Mouse (Mus musculus) limb, embryonic 12.5 days (tissue): ENCODE data around the gene Zfp458. TPM values are rescaled to one million over a fixed set of nuclear protein-coding genes. Genes with fewer than 3 reads are reported as not detected.
"Not testable (repeated sequence)": the region's sequence is repeated elsewhere in the genome, so short reads cannot be mapped to it uniquely, and the experiment has no call there.

ENCODE experiments used
- ATAC-seq: fragments of 200-750 bp; cut with Nextera tagmentation; 2 replicates; pipeline ENCODE4 v1.8.0; 2017; ENCODE audit warnings: low read depth, moderate TSS enrichment; ENCODE audit not compliant: insufficient number of reproducible peaks, insufficient read depth, low FRiP score, low TSS enrichment
- H3K27ac ChIP-seq: fragments of 300-500 bp; sonication (generic); 2 replicates; pipeline ENCODE4 v1.5.1; 2016; ENCODE audit warnings: mild to moderate bottlenecking, moderate library complexity
- H3K27me3 ChIP-seq: fragments of 300-500 bp; sonication (generic); 2 replicates; pipeline ENCODE4 v1.6.1; 2016; ENCODE audit warnings: mild to moderate bottlenecking, moderate library complexity
- H3K36me3 ChIP-seq: fragments of 300-500 bp; sonication (generic); 2 replicates; pipeline ENCODE4 v1.6.1; 2016; ENCODE audit warnings: mild to moderate bottlenecking, moderate library complexity
- H3K4me1 ChIP-seq: fragments of 300-500 bp; sonication (generic); replicated peaks from 2 replicates; pipeline ENCODE4 v1.6.1; 2016
- H3K4me2 ChIP-seq: fragments of 300-500 bp; sonication (generic); 2 replicates; pipeline ENCODE4 v1.6.1; 2016; ENCODE audit warnings: mild to moderate bottlenecking, moderate library complexity
- H3K4me3 ChIP-seq: fragments of 300-500 bp; sonication (generic); replicated peaks from 2 replicates; pipeline ENCODE4 v1.5.1; 2016; ENCODE audit warnings: mild to moderate bottlenecking
- H3K9ac ChIP-seq: fragments of 300-500 bp; sonication (generic); replicated peaks from 2 replicates; pipeline ENCODE4 v1.6.1; 2016; ENCODE audit warnings: mild to moderate bottlenecking, moderate library complexity
- H3K9me3 ChIP-seq: fragments of 300-500 bp; sonication (generic); 2 replicates; pipeline ENCODE4 v1.6.1; 2016; ENCODE audit warnings: mild to moderate bottlenecking, moderate library complexity
- WGBS: fragments of 180-500 bp; shearing (Covaris S2); methylation state at CpG from one replicate; pipeline ENCODE4 v1.1.7; 2016; 5-methylcytosine and 5-hydroxymethylcytosine counted together
- polyA plus RNA-seq: library from polyadenylated mRNA; unstranded; fragments of >200 nt; fragmentation: Nextera tagmentation; extraction: Ambion mirVana; gene quantifications from 2 replicates; pipeline ENCODE4 v1.2.1, GENCODE M21; 2016

Zfp458 gene
- 1.5 and 2.0 TPM in 2 replicates for polyA plus RNA-seq

DNA sequence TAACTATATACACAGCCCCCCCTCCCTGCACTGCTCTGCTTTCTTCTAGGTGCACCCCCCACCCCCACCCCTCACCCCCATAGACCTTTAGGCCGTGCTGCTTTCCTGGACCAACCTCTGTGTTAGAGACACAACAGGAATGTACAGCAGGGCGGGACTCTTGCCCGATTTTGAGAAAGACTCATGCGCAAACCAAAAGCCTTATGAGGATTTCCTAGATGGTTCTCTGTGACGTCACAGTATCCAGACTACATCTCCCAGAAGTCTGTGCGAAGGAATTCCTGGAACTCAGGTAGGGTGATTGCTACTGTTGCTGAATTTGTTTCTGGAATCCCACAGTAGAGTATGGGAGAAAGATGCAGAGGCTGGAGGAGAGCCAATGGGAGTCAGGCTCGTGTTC, at the start of gene Zfp458:
TSS of gene Zfp458 (minus strand) at position 153 of the 400 bp plus-strand sequence.
- no peak within 1 kb of the TSS for H3K9ac ChIP-seq
- no peak within 1 kb of the TSS for H3K4me3 ChIP-seq
- H3K4me2 ChIP-seq = peak within 1 kb of the TSS; percentile 37
- WGBS = 46% methylated on average over 7 of the region's 7 CpGs
- H3K36me3 ChIP-seq = no peaks in the 10 kb centered on the region
- ATAC-seq = no peak
- no peaks in the 10 kb centered on the region for H3K4me1 ChIP-seq
- H3K27ac ChIP-seq = no peak within 1 kb of the TSS
- H3K27me3 ChIP-seq = no peaks in the 10 kb centered on the region
- H3K9me3 ChIP-seq = no peaks in the 10 kb centered on the region

DNA sequence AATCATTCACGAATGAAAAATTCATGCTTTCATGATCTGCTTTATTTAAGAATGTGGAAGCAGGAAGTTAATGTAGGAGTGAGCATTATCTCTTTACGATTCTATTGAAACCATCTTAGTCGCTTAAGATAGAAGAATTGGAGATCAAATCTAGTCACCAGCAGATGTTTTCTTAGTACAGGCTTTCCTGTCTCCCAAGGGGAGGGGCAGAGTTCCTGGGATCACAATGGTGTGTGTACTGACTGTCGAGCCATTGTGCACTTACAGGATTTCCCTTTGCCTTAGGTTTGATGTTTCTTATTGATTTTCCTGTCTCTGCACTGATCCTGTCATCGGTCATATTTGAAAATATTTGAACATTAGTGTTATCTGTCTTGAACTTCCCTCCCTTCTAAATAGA, 28.5 kb upstream of the Zfp458 start:
- no peaks in the 10 kb centered on the region for H3K27me3 ChIP-seq
- H3K4me2 ChIP-seq = peak overlapping the region; percentile 91
- peaks cover 1% of the 10 kb centered on the region; the same call in 1 of the 2 replicates for H3K9me3 ChIP-seq
- peak overlapping the region; percentile 75; the same call in 1 of the 2 replicates for H3K9ac ChIP-seq
- ATAC-seq = peak; percentile 46; the same call in 1 of the 2 replicates
- peaks cover 6% of the 10 kb centered on the region; the same call in 1 of the 2 replicates for H3K4me1 ChIP-seq
- 45% methylated on average over 5 of the region's 5 CpGs for WGBS
- peak overlapping the region; percentile 68 for H3K4me3 ChIP-seq
- H3K36me3 ChIP-seq = no peaks in the 10 kb centered on the region
- no peak overlapping the region for H3K27ac ChIP-seq

DNA sequence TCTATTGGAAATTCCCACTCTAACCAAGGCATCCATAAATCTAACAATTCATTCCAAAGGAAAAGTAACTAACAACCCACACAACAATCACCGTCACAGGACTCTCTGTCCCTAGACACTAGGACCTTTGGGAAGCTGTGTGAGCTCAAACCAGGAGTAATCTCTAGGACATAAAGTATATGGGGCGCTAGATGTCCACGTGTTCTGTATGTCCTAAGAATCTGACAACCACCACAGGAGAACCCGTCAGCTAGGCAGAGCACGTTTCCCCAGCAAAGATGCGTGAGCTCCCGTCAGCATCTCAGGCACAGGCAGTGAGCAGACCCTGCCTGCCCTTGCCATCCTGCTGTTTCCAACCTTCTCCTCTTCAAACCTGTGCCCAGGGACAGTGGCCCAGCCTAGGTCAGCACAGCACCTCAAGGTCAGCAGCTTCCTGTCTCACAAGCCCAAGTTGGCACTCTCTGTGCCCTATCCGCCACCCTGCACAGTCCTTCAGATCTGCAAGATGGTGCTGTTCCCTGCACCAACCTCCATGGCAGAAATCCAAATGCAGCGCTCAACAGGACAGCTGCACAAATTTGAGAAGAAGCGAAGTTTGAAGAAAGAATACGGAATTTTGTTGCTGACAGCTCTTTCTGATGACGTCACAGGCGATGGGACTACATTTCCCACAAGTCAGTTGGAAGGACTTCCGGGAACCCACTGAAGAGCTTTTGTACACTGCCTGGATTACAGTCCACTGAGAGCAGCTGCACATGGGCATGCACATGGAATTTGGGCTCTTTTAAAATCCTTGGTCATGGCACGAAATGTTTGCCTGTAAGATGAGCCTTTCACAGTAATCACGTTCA, 27.8 kb upstream of the Zfp458 start, which contains the start of gene Zfp457:
TSS of gene Zfp457 (minus strand) at position 664 of the 851 bp plus-strand sequence.
- peak; percentile 96 for ATAC-seq
- H3K9ac ChIP-seq = peak within 1 kb of the TSS; percentile 75
- 12% methylated on average over 16 of the region's 16 CpGs for WGBS
- peak within 1 kb of the TSS; percentile 91 for H3K4me2 ChIP-seq
- H3K27me3 ChIP-seq = no peaks in the 10 kb centered on the region
- no peak within 1 kb of the TSS for H3K27ac ChIP-seq
- H3K9me3 ChIP-seq = no peaks in the 10 kb centered on the region
- H3K36me3 ChIP-seq = no peaks in the 10 kb centered on the region
- peak within 1 kb of the TSS; percentile 68 for H3K4me3 ChIP-seq
- peaks cover 6% of the 10 kb centered on the region; the same call in 1 of the 2 replicates for H3K4me1 ChIP-seq

DNA sequence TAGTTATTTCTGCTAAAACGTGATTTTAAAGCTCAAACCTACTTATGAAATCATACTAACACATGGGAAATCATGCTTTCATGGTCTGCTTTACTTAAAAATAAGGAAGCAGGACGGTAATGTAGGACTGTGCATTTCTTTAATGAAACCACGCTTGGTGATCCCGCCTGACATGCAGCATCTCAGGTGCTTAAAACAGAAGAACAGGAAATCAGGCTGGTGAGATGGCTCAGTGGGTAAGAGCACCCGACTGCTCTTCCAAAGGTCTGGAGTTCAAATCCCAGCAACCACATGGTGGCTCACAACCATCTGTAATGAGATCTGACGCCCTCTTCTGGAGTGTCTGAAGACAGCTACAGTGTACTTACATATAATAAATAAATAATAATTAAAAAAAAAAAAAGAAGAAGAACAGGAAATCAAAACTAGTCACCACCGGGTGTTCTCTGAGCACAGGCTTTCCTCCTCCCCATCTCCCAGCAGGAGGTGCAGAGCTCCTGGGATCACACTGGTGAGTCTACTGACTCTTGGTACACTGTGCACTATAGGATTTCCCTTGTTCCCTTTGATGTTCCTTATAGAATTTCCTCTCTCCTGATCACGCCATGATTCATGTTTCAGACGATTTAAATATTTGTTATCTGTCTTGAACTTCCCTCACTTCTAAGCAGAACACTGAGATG, 8.7 kb downstream of the Zfp458 start:
- not testable (repeated sequence) for H3K27ac ChIP-seq, H3K36me3 ChIP-seq, H3K27me3 ChIP-seq, H3K4me1 ChIP-seq
- Histone ChIP-seq H3K4me3 (peak overlapping the region; percentile 73), H3K9ac (peak overlapping the region; percentile 71; the same call in 1 of the 2 replicates), H3K9me3 (peaks cover 10% of the 10 kb centered on the region), H3K4me2 (peak overlapping the region; percentile 71)
- peak; percentile 66 for ATAC-seq
- WGBS = 46% methylated on average over 8 of the region's 9 CpGs

GRCm38 (mm10) chr13:67268568-67269369, 9.5 kb downstream of the Zfp458 start:
- Histone ChIP-seq H3K4me2 (peak overlapping the region; percentile 71), H3K4me1 (no peaks in the 10 kb centered on the region), H3K9me3 (peaks cover 10% of the 10 kb centered on the region), H3K9ac (peak overlapping the region; percentile 71), H3K27me3 (no peaks in the 10 kb centered on the region), H3K27ac (no peak overlapping the region), H3K4me3 (peak overlapping the region; percentile 73), H3K36me3 (no peaks in the 10 kb centered on the region)
- peak; percentile 99 for ATAC-seq
- WGBS = 9% methylated on average over 18 of the region's 18 CpGs

- Histone ChIP-seq H3K27ac (no peak overlapping the region), H3K4me2 (no peak overlapping the region), H3K9ac (no peak overlapping the region), H3K36me3 (no peaks in the 10 kb centered on the region), H3K4me1 (no peaks in the 10 kb centered on the region), H3K4me3 (no peak overlapping the region), H3K9me3 (0 out of 2 replicates have a peak, but pooled peaks cover 3% of the 10 kb centered on the region), H3K27me3 (no peaks in the 10 kb centered on the region)
- 66% methylated on average over 4 of the region's 4 CpGs for WGBS
- no peak for ATAC-seq
Observed at GRCm38 (mm10) chr13:67214015-67214607, 64.2 kb downstream of the Zfp458 start.

Other genes starting within 250 kb of the Zfp458 start
- 4.3 and 4.9 TPM in 2 replicates for gene Zfp712, start 217.3 kb downstream of the Zfp458 start, polyA plus RNA-seq
- 8.4 and 8.7 TPM in 2 replicates for gene Zfp708, start 180.5 kb downstream of the Zfp458 start, polyA plus RNA-seq
- 2.3 and 3.1 TPM in 2 replicates for gene Gm28557, start 169.9 kb downstream of the Zfp458 start, polyA plus RNA-seq
- 0.17 and 0.29 TPM in 2 replicates for gene Rslcan18, start 162.2 kb downstream of the Zfp458 start, polyA plus RNA-seq
- gene Zfp759, start 156.8 kb downstream of the Zfp458 start, polyA plus RNA-seq = 1.9 and 2.5 TPM in 2 replicates
- 7.6 and 8.1 TPM in 2 replicates for gene Rsl1, start 105.3 kb downstream of the Zfp458 start, polyA plus RNA-seq
- 2.1 and 2.7 TPM in 2 replicates for gene Zfp455, start 84.0 kb downstream of the Zfp458 start, polyA plus RNA-seq
- 0.47 and 0.58 TPM in 2 replicates for gene Zfp457, start 28.0 kb upstream of the Zfp458 start, polyA plus RNA-seq
- 1.9 and 3.0 TPM in 2 replicates for gene Zfp595, start 54.1 kb upstream of the Zfp458 start, polyA plus RNA-seq
- not detected in 2 replicates for gene Gm28044, start 82.1 kb upstream of the Zfp458 start, polyA plus RNA-seq
- 1.2 and 1.3 TPM in 2 replicates for gene Zfp953, start 82.1 kb upstream of the Zfp458 start, polyA plus RNA-seq
- gene Gm28041, start 97.3 kb upstream of the Zfp458 start, polyA plus RNA-seq = not detected in 2 replicates
- gene Zfp456, start 97.3 kb upstream of the Zfp458 start, polyA plus RNA-seq = 1.4 and 1.8 TPM in 2 replicates
- gene Zfp429, start 121.4 kb upstream of the Zfp458 start, polyA plus RNA-seq = 4.9 and 5.1 TPM in 2 replicates
- gene Zfp459, start 143.0 kb upstream of the Zfp458 start, polyA plus RNA-seq = 1.5 and 2.3 TPM in 2 replicates
- 10.4 and 11.4 TPM in 2 replicates for gene Zfp874a, start 173.2 kb upstream of the Zfp458 start, polyA plus RNA-seq
- 2.4 and 3.2 TPM in 2 replicates for gene Zfp874b, start 205.8 kb upstream of the Zfp458 start, polyA plus RNA-seq
- 22.1 and 22.5 TPM in 2 replicates for gene Zfp58, start 222.1 kb upstream of the Zfp458 start, polyA plus RNA-seq
- gene Gm26965, start 247.7 kb upstream of the Zfp458 start, polyA plus RNA-seq = 0.29 TPM in 1 of 2 replicates, not detected in the other
- gene Zfp87, start 247.7 kb upstream of the Zfp458 start, polyA plus RNA-seq = 26.3 and 26.5 TPM in 2 replicates